Mouse (Mus musculus) G1E-ER4 (cell line): ENCODE measurements around the gene Slit3. TPM values are rescaled to one million over a fixed set of nuclear protein-coding genes. Genes with fewer than 3 reads are reported as not detected.

Source experiments
- GATA1 ChIP-seq: IDR thresholded peaks from one replicate; pipeline ENCODE4 v1.8.0; 2012; ENCODE audit warnings: low read length, inconsistent platforms
- polyA plus RNA-seq: library from polyadenylated mRNA; stranded (reverse); fragments of >175 nt; gene quantifications from 2 replicates; pipeline ENCODE4 v1.2.3, GENCODE M21; 2012

Gene Slit3
- polyA plus RNA-seq, 1 experiment = not detected

GRCm38 (mm10) chr11:35275300-35275699 lies 154.3 kb downstream of the Slit3 start:
- no peak for TF ChIP-seq GATA1

GRCm38 (mm10) chr11:35276001-35276400 lies 155.0 kb downstream of the Slit3 start:
- TF ChIP-seq GATA1 = no peak

DNA sequence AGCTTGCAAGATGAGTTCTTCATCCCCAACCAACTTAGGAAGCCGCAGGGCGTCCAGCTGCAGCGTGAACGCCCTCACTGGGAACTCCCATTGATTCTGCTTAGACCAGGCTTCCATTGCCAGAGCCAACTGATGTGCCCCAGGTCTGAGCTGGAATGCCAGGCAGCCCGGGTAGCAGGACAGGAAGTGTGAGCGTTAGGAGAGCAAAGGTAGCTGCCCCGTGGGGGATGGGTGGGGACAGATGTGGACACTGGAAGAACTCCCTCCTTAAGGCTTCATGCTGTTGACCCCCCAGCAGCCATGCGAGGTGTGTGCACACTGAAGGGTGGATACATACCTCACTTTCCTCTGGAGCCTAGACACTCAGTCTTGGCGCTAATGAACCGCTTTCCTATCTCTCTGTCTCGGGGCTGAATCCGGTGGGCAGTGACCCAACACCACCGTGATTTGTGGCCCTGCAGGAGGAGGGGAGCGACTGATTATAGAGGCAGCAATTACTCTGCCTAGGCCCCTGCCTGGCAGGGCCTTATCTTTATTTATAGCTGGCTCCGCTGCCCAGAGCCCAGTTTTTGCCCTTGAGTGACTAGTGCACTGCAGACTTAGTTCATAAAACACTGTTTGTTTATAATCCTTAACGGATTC lies 157.2 kb downstream of the Slit3 start:
- no peak for TF ChIP-seq GATA1

DNA sequence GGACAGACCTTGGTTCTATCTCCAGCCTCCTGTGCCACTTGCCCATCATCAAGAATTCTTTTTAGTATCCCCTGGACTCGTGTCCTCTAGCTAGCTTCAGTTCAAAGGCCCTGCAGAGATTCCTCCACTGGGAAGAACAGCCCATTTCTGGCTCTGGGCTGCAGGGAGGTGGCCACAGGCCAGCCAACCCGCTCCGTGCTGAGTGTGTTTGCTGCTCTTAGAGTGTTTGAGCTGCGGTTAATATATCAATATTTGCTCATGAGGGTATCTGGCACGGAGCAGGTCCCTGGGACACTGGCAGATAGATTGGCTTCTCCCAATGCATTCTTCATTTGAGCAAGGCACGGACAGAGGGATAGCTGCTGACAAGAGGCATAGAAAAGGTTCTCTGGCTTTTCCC lies 159.8 kb downstream of the Slit3 start:
- TF ChIP-seq GATA1 = no peak

DNA sequence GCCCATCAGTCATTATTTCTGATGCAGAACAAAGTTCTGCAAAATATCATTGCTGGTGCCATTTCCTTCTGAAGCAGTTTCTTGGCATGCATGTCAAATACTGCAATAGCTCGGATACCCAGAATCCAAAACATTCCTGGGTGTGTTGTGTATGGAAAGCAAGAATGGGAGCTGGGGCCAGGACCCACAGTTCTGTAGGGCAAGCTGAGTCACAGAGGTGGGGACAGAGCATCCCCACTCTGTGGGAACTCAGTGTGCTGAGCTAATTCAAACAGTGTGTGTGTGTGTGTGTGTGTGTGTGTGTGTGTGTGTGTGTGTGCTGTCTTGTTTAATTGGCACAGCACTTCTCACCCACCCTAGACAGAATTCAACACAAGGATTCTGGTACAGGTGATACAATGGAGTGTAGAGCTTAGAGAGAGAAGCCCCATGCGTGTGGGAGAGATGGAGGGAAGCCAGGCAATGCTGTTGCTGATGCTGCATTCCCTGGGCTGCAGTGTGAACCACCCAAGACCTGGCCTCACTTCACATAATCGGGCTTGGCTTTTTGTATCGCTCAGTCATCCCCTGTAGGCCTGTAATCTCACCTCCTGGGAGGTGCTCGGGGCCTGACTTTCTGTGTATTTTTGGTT lies 161.1 kb downstream of the Slit3 start:
- TF ChIP-seq GATA1 = no peak

- TF ChIP-seq GATA1 = no peak
Observed at GRCm38 (mm10) chr11:35282825-35283571, 162.0 kb downstream of the Slit3 start.

GRCm38 (mm10) chr11:35283767-35284166 lies 162.7 kb downstream of the Slit3 start:
- no peak for TF ChIP-seq GATA1

DNA sequence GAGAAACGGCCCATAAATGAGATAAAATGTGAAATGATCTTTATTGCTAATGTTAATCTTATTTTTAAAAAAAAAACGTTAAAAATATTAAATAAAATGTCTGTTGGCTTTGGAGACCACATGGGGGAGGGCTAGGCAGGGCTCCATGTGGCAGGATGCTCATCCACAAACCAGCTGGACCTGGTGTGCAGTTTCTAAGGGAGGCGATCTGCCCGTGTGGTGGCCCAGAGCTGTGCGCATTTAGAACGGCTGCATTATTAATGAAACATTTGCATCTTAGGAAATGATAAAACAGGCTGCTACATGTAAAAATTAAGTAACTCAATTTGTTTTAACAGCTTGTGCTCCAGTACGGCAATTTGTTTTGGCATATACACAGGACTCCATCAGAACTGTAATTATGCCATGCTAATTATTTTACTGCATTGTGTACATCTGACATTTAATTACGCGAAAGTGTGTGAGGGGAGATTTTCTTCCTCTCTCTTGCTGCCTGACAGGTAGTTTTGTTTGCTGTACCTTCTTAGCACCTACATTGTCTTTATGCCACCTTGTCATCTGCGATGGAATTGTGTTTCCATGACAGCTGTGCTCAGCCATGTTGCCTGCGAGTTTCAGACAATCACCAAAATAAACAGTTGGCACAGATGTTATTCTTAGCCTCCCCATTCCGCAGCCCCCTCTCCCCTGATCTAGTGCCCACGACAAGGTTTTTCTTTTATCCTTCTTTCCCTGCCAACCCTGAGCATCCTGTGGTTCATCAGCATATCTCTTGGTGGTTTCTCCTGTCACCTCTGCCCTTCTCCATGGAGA lies 165.8 kb downstream of the Slit3 start:
- no peak for TF ChIP-seq GATA1

GRCm38 (mm10) chr11:35288056-35288455 lies 167.0 kb downstream of the Slit3 start:
- no peak for TF ChIP-seq GATA1

GRCm38 (mm10) chr11:35288761-35289278 lies 167.8 kb downstream of the Slit3 start:
- no peak for TF ChIP-seq GATA1

DNA sequence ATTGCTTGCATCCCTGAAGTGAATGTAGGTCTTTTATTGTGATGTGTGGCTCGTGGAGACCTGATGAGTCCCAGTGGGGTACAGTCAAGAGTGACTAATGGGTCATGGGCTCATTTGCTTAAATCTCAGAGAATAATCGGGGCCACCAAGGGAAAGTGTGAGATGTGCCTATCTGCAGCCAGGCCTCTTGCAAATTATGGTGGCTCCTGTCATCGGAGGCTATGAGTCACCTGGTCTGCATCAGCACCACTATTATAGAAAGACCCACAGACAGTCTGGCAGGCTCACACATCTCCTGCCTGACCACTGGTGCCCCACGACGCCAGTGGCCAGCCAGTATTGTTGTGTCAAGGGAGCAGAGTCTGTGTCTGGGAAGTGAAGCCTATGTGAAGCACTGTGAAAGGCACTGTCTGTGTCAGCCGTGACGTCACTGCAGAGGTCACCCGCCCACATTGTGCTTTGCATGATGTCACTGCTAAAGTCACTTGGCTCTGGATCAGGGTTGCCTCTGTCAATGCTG lies 171.3 kb downstream of the Slit3 start:
- TF ChIP-seq GATA1 = no peak

GRCm38 (mm10) chr11:35293197-35293596 lies 172.2 kb downstream of the Slit3 start:
- no peak for TF ChIP-seq GATA1

DNA sequence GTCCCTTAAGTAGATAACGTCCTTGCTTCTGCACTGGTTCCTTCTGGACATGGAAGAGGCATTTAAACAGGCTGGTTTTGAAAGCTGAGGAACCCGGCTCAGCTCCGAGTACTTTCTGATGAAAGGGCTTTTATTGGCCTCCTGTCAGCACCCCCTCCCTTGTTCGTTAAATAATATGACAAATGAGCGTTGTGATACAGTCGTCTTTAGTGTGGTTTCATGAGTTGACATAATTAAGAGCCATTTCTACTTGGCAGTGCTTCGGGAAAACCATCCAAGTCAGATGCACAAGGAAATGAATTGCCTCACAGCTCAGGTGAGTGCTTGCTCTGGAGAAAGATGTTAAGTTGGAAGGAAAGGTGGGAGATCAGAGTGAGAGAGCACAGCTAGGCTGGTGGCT lies 173.6 kb downstream of the Slit3 start:
- no peak for TF ChIP-seq GATA1

GRCm38 (mm10) chr11:35295162-35295799 lies 174.3 kb downstream of the Slit3 start:
- no peak for TF ChIP-seq GATA1

GRCm38 (mm10) chr11:35296803-35297202 lies 175.8 kb downstream of the Slit3 start:
- no peak for TF ChIP-seq GATA1
